Mouse (Mus musculus): ENCODE measurements around the gene Ttll11.

The Ttll11 gene

GRCm38 (mm10) chr2:35736061-35736460 is 243.7 kb downstream of the Ttll11 start:
- POLR2A ChIA-PET, result interaction anchor here (0.6 to 1.5 kb wide), 10 partner anchors 30 to 233 kb away, joined by 3 to 4 read pairs (median 3); no protein-coding TSS in a partner anchor
- CTCF ChIA-PET, result interaction anchor here in 3 of 4 experiments (0.6 to 2.3 kb wide), 10 partner anchors 9 to 896 kb away, joined by 3 to 20 read pairs (median 4); no protein-coding TSS in a partner anchor

DNA sequence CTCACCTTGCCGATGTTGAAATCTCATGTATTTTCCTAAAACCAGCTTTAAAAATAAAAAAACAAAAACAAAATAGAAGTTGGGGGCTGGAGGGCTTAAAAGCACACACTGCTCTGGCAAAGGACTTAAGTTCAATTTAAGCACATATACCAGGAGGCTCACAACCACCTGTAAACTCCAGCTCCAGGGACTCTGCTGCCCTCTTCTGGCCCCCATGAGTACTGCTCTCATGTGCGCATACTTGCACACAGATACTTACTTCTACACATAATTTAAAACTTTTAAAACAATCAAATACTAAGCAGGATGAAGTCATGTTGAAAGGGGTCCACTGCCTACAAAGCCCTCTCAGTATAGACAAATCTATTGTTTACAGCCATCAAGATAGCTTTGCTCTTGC is 244.7 kb downstream of the Ttll11 start:
- ChIA-PET POLR2A (interaction anchor here in 2 of 4 experiments (0.7 to 3.2 kb wide), 5 partner anchors 12 to 169 kb away, joined by 3 to 10 read pairs (median 3); no protein-coding TSS in a partner anchor), CTCF (interaction anchor here (0.5 to 2.3 kb wide), 14 partner anchors 10 to 676 kb away, joined by 3 to 20 read pairs (median 4); no protein-coding TSS in a partner anchor)

DNA sequence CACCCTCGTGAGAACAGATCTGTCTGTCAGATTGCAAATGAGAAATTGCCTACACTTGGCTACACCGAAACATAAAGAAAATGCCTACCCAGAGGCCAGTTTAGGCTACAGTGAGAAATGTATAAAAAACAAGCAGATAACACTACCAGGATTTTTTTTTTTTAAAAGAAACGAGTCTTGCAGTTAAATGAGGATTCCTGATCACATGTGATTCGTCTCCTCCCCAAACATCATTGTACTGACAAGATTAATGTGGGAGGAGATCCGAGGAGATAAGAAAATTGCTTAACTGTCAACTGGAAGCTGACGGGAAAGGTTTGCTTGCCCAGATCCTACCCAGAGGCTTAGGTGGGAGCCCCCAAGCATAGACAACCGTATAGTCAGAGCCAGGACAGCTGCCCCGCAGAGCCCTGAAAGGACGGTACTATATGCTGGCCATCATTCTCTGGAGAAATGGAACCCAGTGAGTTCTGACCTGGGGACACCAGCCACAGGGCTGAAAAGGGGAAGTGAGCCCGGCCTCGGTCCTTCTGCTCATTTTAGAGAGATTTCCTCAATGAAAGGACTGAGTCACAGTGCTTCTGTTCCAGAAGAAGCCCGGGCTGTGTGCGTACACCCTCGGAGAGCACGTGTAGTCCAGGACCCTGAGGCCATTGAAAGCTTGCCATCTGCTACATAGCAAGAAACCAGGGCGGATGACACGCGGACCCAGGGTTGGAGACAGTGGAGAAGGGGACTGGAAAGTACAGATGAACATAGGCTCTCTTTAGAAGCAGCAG is 247.9 kb downstream of the Ttll11 start:
- CTCF ChIA-PET, result interaction anchor here in 1 of 4 experiments (2.0 kb wide), 1 partner anchor 82 kb away, joined by 7 read pairs; no protein-coding TSS in a partner anchor
- POLR2A ChIA-PET, result interaction anchor here in 1 of 4 experiments (1.1 kb wide), 1 partner anchor 8 kb away, joined by 4 read pairs; no protein-coding TSS in a partner anchor

- POLR2A ChIA-PET, result interaction anchor here in 2 of 4 experiments (0.6 to 1.4 kb wide), 7 partner anchors 94 to 172 kb away, joined by 3 to 4 read pairs (median 3); no protein-coding TSS in a partner anchor
- CTCF ChIA-PET, result interaction anchor here in 2 of 4 experiments (0.6 to 1.9 kb wide), 10 partner anchors 29 to 190 kb away, joined by 3 to 11 read pairs (median 4); no protein-coding TSS in a partner anchor
Measured at GRCm38 (mm10) chr2:35729077-35730065, 250.3 kb downstream of the Ttll11 start.

GRCm38 (mm10) chr2:35728633-35729032 is 251.1 kb downstream of the Ttll11 start:
- CTCF ChIA-PET, result interaction anchor here in 1 of 4 experiments (1.1 to 1.9 kb wide), 3 partner anchors 76 to 183 kb away, joined by 3 to 11 read pairs (median 3); no protein-coding TSS in a partner anchor
- POLR2A ChIA-PET, result interaction anchor here in 1 of 4 experiments (0.8 kb wide), 1 partner anchor 171 kb away, joined by 3 read pairs; no protein-coding TSS in a partner anchor

GRCm38 (mm10) chr2:35723691-35724090 is 256.0 kb downstream of the Ttll11 start:
- CTCF ChIA-PET, result interaction anchor here in 2 of 4 experiments (0.6 to 1.3 kb wide), 3 partner anchors 74 to 86 kb away, joined by 4 to 5 read pairs (median 4); no protein-coding TSS in a partner anchor
- POLR2A ChIA-PET, result interaction anchor here in 3 of 4 experiments (0.6 to 2.3 kb wide), 10 partner anchors 10 to 278 kb away, joined by 3 to 10 read pairs (median 4); no protein-coding TSS in a partner anchor

GRCm38 (mm10) chr2:35723267-35723666 is 256.4 kb downstream of the Ttll11 start:
- POLR2A ChIA-PET, result interaction anchor here in 3 of 4 experiments (0.6 to 2.3 kb wide), 11 partner anchors 11 to 278 kb away, joined by 3 to 10 read pairs (median 3); no protein-coding TSS in a partner anchor

GRCm38 (mm10) chr2:35722821-35723220 is 256.9 kb downstream of the Ttll11 start:
- ChIA-PET CTCF (interaction anchor here in 3 of 4 experiments (0.6 to 1.3 kb wide), 3 partner anchors 24 to 73 kb away, joined by 3 to 5 read pairs (median 4); no protein-coding TSS in a partner anchor), POLR2A (interaction anchor here in 2 of 4 experiments (0.7 to 2.3 kb wide), 10 partner anchors 9 to 277 kb away, joined by 3 to 10 read pairs (median 4); no protein-coding TSS in a partner anchor)

More at GRCm38 (mm10) chr2:35723267-35723666, 256.4 kb downstream of the Ttll11 start:
- CTCF ChIA-PET, result interaction anchor here in 3 of 4 experiments (0.6 to 1.3 kb wide), 4 partner anchors 24 to 86 kb away, joined by 3 to 5 read pairs (median 4); no protein-coding TSS in a partner anchor

- ChIA-PET CTCF (interaction anchor here in 1 of 4 experiments (1.0 kb wide), 1 partner anchor 9 kb away, joined by 4 read pairs; no protein-coding TSS in a partner anchor), POLR2A (interaction anchor here in 2 of 4 experiments (1.5 to 1.9 kb wide), 4 partner anchors 23 to 43 kb away, joined by 3 to 5 read pairs (median 4); no protein-coding TSS in a partner anchor)
Measured at GRCm38 (mm10) chr2:35720956-35721355, 258.8 kb downstream of the Ttll11 start.

- POLR2A ChIA-PET, result interaction anchor here in 2 of 4 experiments (1.0 to 1.9 kb wide), 5 partner anchors 22 to 71 kb away, joined by 3 to 5 read pairs (median 4); no protein-coding TSS in a partner anchor
Measured at GRCm38 (mm10) chr2:35720550-35720949, 259.2 kb downstream of the Ttll11 start.

GRCm38 (mm10) chr2:35720104-35720503 is 259.6 kb downstream of the Ttll11 start:
- ChIA-PET POLR2A (interaction anchor here in 2 of 4 experiments (1.0 to 1.9 kb wide), 6 partner anchors 9 to 70 kb away, joined by 3 to 5 read pairs (median 4); no protein-coding TSS in a partner anchor), CTCF (interaction anchor here in 2 of 4 experiments (0.9 to 1.0 kb wide), 2 partner anchors 10 to 70 kb away, joined by 4 read pairs; no protein-coding TSS in a partner anchor)

More at GRCm38 (mm10) chr2:35720550-35720949, 259.2 kb downstream of the Ttll11 start:
- CTCF ChIA-PET, result interaction anchor here in 2 of 4 experiments (0.9 to 1.0 kb wide), 2 partner anchors 10 to 71 kb away, joined by 4 read pairs; no protein-coding TSS in a partner anchor

DNA sequence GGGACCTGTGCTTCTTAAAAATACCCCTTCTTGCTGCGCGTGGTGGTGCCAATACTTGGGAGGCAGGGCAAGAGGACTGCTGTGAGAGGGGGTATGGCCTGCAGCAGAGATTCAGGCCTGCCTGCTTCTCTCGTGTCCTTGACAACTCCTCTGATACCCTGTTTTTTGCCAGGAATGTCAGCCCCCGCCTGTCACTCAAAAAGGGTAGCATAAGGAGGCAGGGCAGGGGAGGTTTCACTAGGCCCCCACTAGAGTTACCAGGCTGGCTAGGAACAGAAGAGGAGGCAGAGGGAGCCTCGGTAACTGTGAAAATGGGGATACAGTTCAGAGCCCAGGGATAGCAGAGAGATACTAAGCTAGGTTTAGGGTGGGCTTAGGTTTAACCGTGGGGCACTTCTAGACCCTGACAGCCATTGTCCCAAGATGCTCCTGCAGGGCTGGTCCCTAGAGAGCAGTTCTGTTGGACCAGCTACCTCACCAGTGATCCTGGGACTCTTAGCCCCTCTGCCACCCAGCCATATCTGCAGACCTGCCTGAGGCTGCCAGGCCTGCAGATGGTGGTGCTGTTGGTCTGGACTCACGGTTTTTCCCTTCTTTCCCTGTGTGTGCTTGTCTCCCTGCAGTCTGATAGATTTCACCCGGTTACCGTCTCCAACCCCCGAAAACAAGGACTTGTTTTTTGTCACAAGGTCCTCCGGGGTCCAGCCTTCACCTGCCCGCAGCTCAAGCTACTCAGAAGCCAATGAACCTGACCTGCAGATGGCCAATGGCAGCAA is 260.3 kb downstream of the Ttll11 start:
- ChIA-PET CTCF (interaction anchor here in 1 of 4 experiments (0.9 kb wide), 1 partner anchor 70 kb away, joined by 4 read pairs; no protein-coding TSS in a partner anchor), POLR2A (interaction anchor here in 3 of 4 experiments (0.6 to 1.9 kb wide), 8 partner anchors 9 to 84 kb away, joined by 3 to 5 read pairs (median 4); no protein-coding TSS in a partner anchor)

DNA sequence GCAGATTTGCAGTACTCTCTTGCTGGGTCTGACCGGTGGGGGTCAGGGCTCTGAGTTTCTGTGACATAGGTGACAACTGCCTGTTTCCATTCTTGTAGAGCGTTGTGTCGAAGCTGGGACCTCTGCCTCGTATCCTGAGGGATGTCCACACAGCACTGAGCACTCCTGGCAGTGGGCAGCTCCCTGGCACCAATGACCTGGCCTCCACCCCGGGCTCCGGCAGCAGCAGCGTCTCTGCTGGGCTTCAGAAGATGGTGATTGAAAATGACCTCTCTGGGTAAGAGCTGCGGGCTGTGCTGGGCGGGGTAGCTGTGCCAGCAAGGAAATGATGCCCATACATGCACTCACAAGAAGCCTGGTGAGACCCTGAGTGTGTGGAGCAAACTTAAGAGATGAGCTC is 261.1 kb downstream of the Ttll11 start:
- CTCF ChIA-PET, result no interaction called here
- POLR2A ChIA-PET, result interaction anchor here in 2 of 4 experiments (0.6 to 1.2 kb wide), 3 partner anchors 20 to 83 kb away, joined by 3 read pairs; no protein-coding TSS in a partner anchor

- CTCF ChIA-PET, result no interaction called here
Measured at GRCm38 (mm10) chr2:35718003-35718500, 261.7 kb downstream of the Ttll11 start.

GRCm38 (mm10) chr2:35716175-35716574 is 263.5 kb downstream of the Ttll11 start:
- POLR2A ChIA-PET, result interaction anchor here in 2 of 4 experiments (0.7 to 1.7 kb wide), 2 partner anchors 14 to 63 kb away, joined by 3 to 6 read pairs; no protein-coding TSS in a partner anchor
- CTCF ChIA-PET, result interaction anchor here in 2 of 4 experiments (0.7 to 1.6 kb wide), 2 partner anchors 15 to 66 kb away, joined by 3 read pairs; no protein-coding TSS in a partner anchor

More at GRCm38 (mm10) chr2:35718003-35718500, 261.7 kb downstream of the Ttll11 start:
- POLR2A ChIA-PET, result interaction anchor here in 3 of 4 experiments (0.6 to 1.2 kb wide), 3 partner anchors 20 to 83 kb away, joined by 3 read pairs; no protein-coding TSS in a partner anchor
